Mouse (Mus musculus) E14TG2a.4 (cell line): Measurements from ENCODE around the gene Tmem235.

Source experiments
- CTCF ChIP-seq: conservative IDR thresholded peaks from 2 replicates; pipeline ENCODE4 v1.5.1; 2014; ENCODE audit warnings: low read length
- NANOG ChIP-seq: IDR thresholded peaks from 2 replicates; pipeline ENCODE4 v1.6.1; 2014; ENCODE audit warnings: borderline replicate concordance, low read length, mixed read lengths

GRCm38 (mm10) chr11:117879676-117880075 lies 19.1 kb downstream of the Tmem235 start:
- no peak for TF ChIP-seq CTCF
- TF ChIP-seq NANOG: no peak
